8 mouse cellular contexts compared by ENCODE assay signal in genomic region chr6:87850900-87851614, GRCm38 (mm10). TPM values are rescaled to one million over a fixed set of nuclear protein-coding genes. Genes with fewer than 3 reads are reported as not detected.
DNase-seq lines count a peak whose midpoint lies in the region; ATAC-seq and TF ChIP-seq lines count a peak whose summit lies in the region.

TSS of gene Cnbp (minus strand) at chr6:87851106.

- H3K4me1 ChIP-seq in forebrain, embryonic 10.5 days = peaks cover 38% of the 10 kb centered on the region
- peaks cover 28% of the 10 kb centered on the region for H3K4me1 ChIP-seq in heart, embryonic 15.5 days (replicated peaks)
- H3K4me1 ChIP-seq in liver, embryonic 14.5 days (replicated peaks; ENCODE audit: control insufficient read depth in 2 of 2, insufficient read depth in 2 of 2, low read length in 1 of 2) = peaks cover 36 to 43% of the 10 kb centered on the region in 2 experiments
- H3K4me1 ChIP-seq in neural tube, embryonic 11.5 days (ENCODE audit: control insufficient read depth, insufficient read depth, low read length) = peaks cover 7% of the 10 kb centered on the region; the same call in 1 of the 2 replicates
- H3K4me1 ChIP-seq in stomach, postnatal 0 days (replicated peaks; ENCODE audit: control insufficient read depth, insufficient read depth) = no peaks in the 10 kb centered on the region

- H3K36me3 ChIP-seq in forebrain, embryonic 10.5 days (replicated peaks) = peaks cover 29% of the 10 kb centered on the region
- H3K36me3 ChIP-seq in heart, embryonic 15.5 days = no peaks in the 10 kb centered on the region
- H3K36me3 ChIP-seq in liver, embryonic 14.5 days (replicated peaks; ENCODE audit: control insufficient read depth, insufficient read depth, low read depth) = peaks cover 29% of the 10 kb centered on the region
- no peaks in the 10 kb centered on the region; the same call in 1 of the 2 replicates for H3K36me3 ChIP-seq in neural tube, embryonic 11.5 days (ENCODE audit: control insufficient read depth, insufficient read depth, low read length)
- no peaks in the 10 kb centered on the region for H3K36me3 ChIP-seq in stomach, postnatal 0 days (ENCODE audit: control insufficient read depth, insufficient read depth, low read length)

- no peaks in the 10 kb centered on the region for H3K27me3 ChIP-seq in forebrain, embryonic 10.5 days (ENCODE audit: poor library complexity, severe bottlenecking)
- H3K27me3 ChIP-seq in heart, embryonic 15.5 days = no peaks in the 10 kb centered on the region
- H3K27me3 ChIP-seq in liver, embryonic 14.5 days (ENCODE audit: control insufficient read depth, insufficient read depth, low read length) = no peaks in the 10 kb centered on the region
- H3K27me3 ChIP-seq in neural tube, embryonic 11.5 days (ENCODE audit: control insufficient read depth, insufficient read depth, low read length) = no peaks in the 10 kb centered on the region
- no peaks in the 10 kb centered on the region for H3K27me3 ChIP-seq in stomach, postnatal 0 days (ENCODE audit: control insufficient read depth, insufficient read depth, low read length)

- peak within 1 kb of the TSS; percentile 99 for H3K4me3 ChIP-seq in forebrain, embryonic 10.5 days
- peak within 1 kb of the TSS; percentile 79 for H3K4me3 ChIP-seq in heart, embryonic 15.5 days
- peak within 1 kb of the TSS; percentile 84 to 98 for H3K4me3 ChIP-seq in liver, embryonic 14.5 days (ENCODE audit: insufficient read depth in 1 of 2, low read depth in 2 of 2, low read length in 2 of 2)
- H3K4me3 ChIP-seq in neural tube, embryonic 11.5 days (ENCODE audit: low read depth, low read length) = peak within 1 kb of the TSS; percentile 100
- peak within 1 kb of the TSS; percentile 100 for H3K4me3 ChIP-seq in stomach, postnatal 0 days (ENCODE audit: low read depth, low read length)

- no peak for TF ChIP-seq CTCF in liver, embryonic 14.5 days (IDR thresholded peaks at IDR 0.05; ENCODE audit: low read depth)
- TF ChIP-seq CTCF in stomach, postnatal 0 days (IDR thresholded peaks at IDR 0.05; ENCODE audit: low read depth) = no peak

- peak; percentile 93 for ATAC-seq in CD4-positive, CD25-positive, alpha-beta regulatory T cell, adult 4 months
- ATAC-seq in heart, embryonic 15.5 days (replicated peaks; ENCODE audit: insufficient number of reproducible peaks, insufficient read depth, low FRiP score, low read depth) = peak; percentile 97
- ATAC-seq in liver, embryonic 14.5 days (ENCODE audit: insufficient read depth) = peak; percentile 96
- peak; percentile 98 for ATAC-seq in neural tube, embryonic 11.5 days (ENCODE audit: insufficient read depth, low FRiP score, low TSS enrichment)
- peak; percentile 99 for ATAC-seq in stomach, postnatal 0 days (ENCODE audit: low FRiP score, low TSS enrichment)

- DNase-seq in c-Kit-negative CD71-positive TER-119-positive erythroid progenitor cells, embryonic 14.5 days (ENCODE audit: low read depth, low spot score) = peak; percentile 97
- peak; percentile 95 for DNase-seq in forebrain, embryonic 10.5 days (ENCODE audit: extremely low spot score, low spot score)
- DNase-seq in kidney, postnatal 25 days = peak; percentile 96 to 99
- peak; percentile 93 to 95 (median 94) for DNase-seq in liver, embryonic 14.5 days (ENCODE audit: low read depth in 3 of 3, low spot score in 3 of 3)
- DNase-seq in neural tube, embryonic 11.5 days (ENCODE audit: low spot score) = peak; percentile 99
- DNase-seq in stomach, postnatal 0 days (ENCODE audit: low spot score) = peak; percentile 98

- no peaks in the 10 kb centered on the region for H3K9me3 ChIP-seq in forebrain, embryonic 10.5 days
- no peaks in the 10 kb centered on the region for H3K9me3 ChIP-seq in heart, embryonic 15.5 days (replicated peaks)
- H3K9me3 ChIP-seq in liver, embryonic 14.5 days (ENCODE audit: control insufficient read depth, low read length) = no peaks in the 10 kb centered on the region
- H3K9me3 ChIP-seq in neural tube, embryonic 11.5 days (ENCODE audit: control insufficient read depth, low read length) = no peaks in the 10 kb centered on the region
- H3K9me3 ChIP-seq in stomach, postnatal 0 days (ENCODE audit: control insufficient read depth, low read length) = no peaks in the 10 kb centered on the region

- no peak for TF ChIP-seq EP300 in liver, embryonic 14.5 days (IDR thresholded peaks at IDR 0.05; ENCODE audit: low read depth)
- TF ChIP-seq EP300 in stomach, postnatal 0 days (optimal IDR thresholded peaks at IDR 0.05) = no peak

- peak within 1 kb of the TSS; percentile 86 for H3K4me2 ChIP-seq in heart, embryonic 15.5 days
- peak within 1 kb of the TSS; percentile 96 for H3K4me2 ChIP-seq in liver, embryonic 14.5 days (ENCODE audit: low read depth)
- H3K4me2 ChIP-seq in neural tube, embryonic 11.5 days (ENCODE audit: low read depth) = peak within 1 kb of the TSS; percentile 77
- peak within 1 kb of the TSS; percentile 90 for H3K4me2 ChIP-seq in stomach, postnatal 0 days (replicated peaks; ENCODE audit: low read depth)

- under 1% methylated on average over 55 of the region's 55 CpGs for WGBS in forebrain, embryonic 10.5 days
- WGBS in heart, embryonic 15.5 days = under 1% methylated on average over 55 of the region's 55 CpGs
- WGBS in liver, embryonic 14.5 days (ENCODE audit: insufficient replicate concordance) = under 1% methylated on average over 55 of the region's 55 CpGs
- under 1% methylated on average over 53 of the region's 55 CpGs for WGBS in neural tube, embryonic 11.5 days
- under 1% methylated on average over 50 of the region's 55 CpGs for WGBS in stomach, postnatal 0 days

- peak within 1 kb of the TSS; percentile 96 for H3K9ac ChIP-seq in heart, embryonic 15.5 days
- H3K9ac ChIP-seq in liver, embryonic 14.5 days (replicated peaks) = peak within 1 kb of the TSS; percentile 95
- H3K9ac ChIP-seq in neural tube, embryonic 11.5 days (ENCODE audit: low read length) = peak within 1 kb of the TSS; percentile 99
- peak within 1 kb of the TSS; percentile 100 for H3K9ac ChIP-seq in stomach, postnatal 0 days (ENCODE audit: low read length)

- H3K27ac ChIP-seq in forebrain, embryonic 10.5 days = peak within 1 kb of the TSS; percentile 99
- H3K27ac ChIP-seq in heart, embryonic 15.5 days = peak within 1 kb of the TSS; percentile 90
- H3K27ac ChIP-seq in liver, embryonic 14.5 days = peak within 1 kb of the TSS; percentile 91
- H3K27ac ChIP-seq in neural tube, embryonic 11.5 days (ENCODE audit: low read depth, low read length) = peak within 1 kb of the TSS; percentile 85
- peak within 1 kb of the TSS; percentile 98 for H3K27ac ChIP-seq in stomach, postnatal 0 days (replicated peaks)

RNA-seq across cellular contexts. Expression of gene Cnbp, which starts in this region (rescaled TPM):
- polyA plus RNA-seq in CD4-positive, CD25-positive, alpha-beta regulatory T cell, adult 4 months (2017; shearing (Covaris generic)) = 1,000 to 10,000 TPM in 1 of 2 experiments, 100 to 1,000 TPM in 1; 984 to 1,123 TPM
- 1,473 and 1,500 TPM in 2 replicates for polyA plus RNA-seq in forebrain, embryonic 10.5 days (2016; fragmentation: Nextera tagmentation; extraction: Ambion mirVana)
- 661 and 702 TPM in 2 replicates for polyA plus RNA-seq in heart, embryonic 15.5 days (2015; fragmentation: Nextera tagmentation; extraction: Ambion mirVana)
- polyA plus RNA-seq in liver, embryonic 14.5 days (2012; rRNA removed) = 152 and 190 TPM in 2 replicates
- polyA plus RNA-seq in liver, embryonic 14.5 days (2014; fragmentation: Nextera tagmentation; extraction: Ambion mirVana) = 556 and 576 TPM in 2 replicates
- 1,129 and 1,155 TPM in 2 replicates for polyA plus RNA-seq in neural tube, embryonic 11.5 days (2014; fragmentation: Nextera tagmentation; extraction: Ambion mirVana)
- 740 and 754 TPM in 2 replicates for polyA plus RNA-seq in stomach, postnatal 0 days (2015; fragmentation: Nextera tagmentation; extraction: Ambion mirVana)

Comparison
In these comparisons a context has a peak if more than half of its experiments do, and no peak if none do; other contexts are left out.
1. Peak in every context shown above with its lines: DNase-seq, ATAC-seq, H3K4me3 ChIP-seq and H3K27ac ChIP-seq.